Mouse (Mus musculus): ENCODE results near the gene Fmnl1. TPM values are rescaled to one million over a fixed set of nuclear protein-coding genes. Genes with fewer than 3 reads are reported as not detected.

The Fmnl1 gene
- polyA plus RNA-seq, 1 experiment from 2014 or later = 6.3 TPM

DNA sequence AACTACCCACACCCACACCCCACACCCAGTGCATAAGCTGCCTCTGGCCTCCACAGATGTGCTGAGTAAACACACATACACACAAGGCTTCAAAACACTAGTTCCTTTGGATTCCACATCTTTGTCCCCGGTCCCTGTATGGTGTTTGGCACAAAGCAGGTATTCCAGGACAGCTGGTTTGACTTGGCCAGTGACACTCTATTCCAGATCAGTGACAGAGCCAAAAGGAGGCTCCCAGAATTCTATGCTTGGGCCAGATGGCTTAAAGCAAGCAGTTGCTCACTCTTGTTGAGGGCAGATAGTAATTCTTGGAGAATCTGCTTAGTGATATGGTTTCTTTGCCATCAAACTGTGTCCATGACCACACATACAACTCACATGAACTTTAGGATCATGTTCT, 63.5 kb downstream of the Fmnl1 start:
- ATAC-seq = no peak
- H3K4me2 ChIP-seq (ENCODE audit: low read length) = no peak overlapping the region
- peaks cover 25% of the 10 kb centered on the region for H3K36me3 ChIP-seq (ENCODE audit: control insufficient read depth, insufficient read depth, low read length)
- no peak overlapping the region for H3K4me3 ChIP-seq (ENCODE audit: low read depth, low read length)
- no peak overlapping the region for H3K9ac ChIP-seq (ENCODE audit: low read depth, low read length)
- 64% methylated on average over 1 of the region's 1 CpGs for WGBS
- H3K27ac ChIP-seq (ENCODE audit: low read length) = no peak overlapping the region
- H3K9me3 ChIP-seq (replicated peaks; ENCODE audit: control insufficient read depth, low read length, poor library complexity, severe bottlenecking) = no peaks in the 10 kb centered on the region; the same call in 1 of the 2 replicates
- no peaks in the 10 kb centered on the region for H3K4me1 ChIP-seq (ENCODE audit: control insufficient read depth, insufficient read depth, low read length)
- no peaks in the 10 kb centered on the region for H3K27me3 ChIP-seq (ENCODE audit: control insufficient read depth, insufficient read depth, low read depth, low read length)

DNA sequence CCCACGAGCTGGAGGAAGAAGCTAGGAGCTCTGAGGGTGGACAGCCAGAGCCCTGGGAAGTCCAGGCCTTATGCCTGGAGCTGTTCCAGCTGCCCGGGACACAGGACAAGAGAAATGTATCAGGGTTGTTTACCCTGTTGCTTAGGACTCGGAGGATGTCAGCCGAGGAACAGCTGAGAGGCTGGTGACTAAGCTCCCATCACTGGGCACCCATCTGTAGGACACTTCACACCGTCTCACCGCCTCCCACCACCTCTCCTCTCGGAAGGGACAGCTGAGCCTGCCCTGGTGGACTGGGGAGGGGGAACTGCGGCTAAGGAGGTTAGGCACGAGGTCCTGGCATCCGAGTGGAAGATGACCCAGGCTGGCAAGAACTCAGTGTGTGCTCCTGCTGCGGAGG, 64.8 kb downstream of the Fmnl1 start:
- H3K4me2 ChIP-seq (ENCODE audit: low read length) = no peak overlapping the region
- 75% methylated on average over 11 of the region's 11 CpGs for WGBS
- no peak overlapping the region for H3K27ac ChIP-seq (ENCODE audit: low read length)
- no peak overlapping the region for H3K9ac ChIP-seq (ENCODE audit: low read depth, low read length)
- no peak for ATAC-seq
- H3K4me3 ChIP-seq (ENCODE audit: low read depth, low read length) = no peak overlapping the region
- peaks cover 21% of the 10 kb centered on the region for H3K36me3 ChIP-seq (ENCODE audit: control insufficient read depth, insufficient read depth, low read length)
- no peaks in the 10 kb centered on the region for H3K4me1 ChIP-seq (ENCODE audit: control insufficient read depth, insufficient read depth, low read length)
- H3K9me3 ChIP-seq (replicated peaks; ENCODE audit: control insufficient read depth, low read length, poor library complexity, severe bottlenecking) = no peaks in the 10 kb centered on the region
- no peaks in the 10 kb centered on the region for H3K27me3 ChIP-seq (ENCODE audit: control insufficient read depth, insufficient read depth, low read depth, low read length)

DNA sequence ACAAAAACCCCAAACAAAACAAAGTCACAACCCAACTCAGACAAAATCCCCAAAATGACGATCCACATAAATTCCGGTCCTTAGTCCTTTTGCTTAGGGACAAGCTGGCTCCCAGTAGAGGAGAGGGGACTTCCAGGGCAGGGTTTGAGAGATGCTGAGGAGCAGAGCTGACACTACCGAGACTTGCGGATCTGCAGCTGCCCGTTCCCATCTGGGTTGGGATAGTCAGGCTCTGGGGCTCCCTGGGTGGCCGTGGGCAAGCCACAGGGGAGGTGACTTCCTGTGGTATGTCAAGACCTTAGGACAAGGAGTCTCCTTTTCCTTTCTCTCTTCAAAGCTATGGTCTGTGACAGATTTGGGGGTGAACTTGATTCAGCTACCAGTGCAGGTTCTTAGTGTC, 65.5 kb downstream of the Fmnl1 start:
- H3K27me3 ChIP-seq (ENCODE audit: control insufficient read depth, insufficient read depth, low read depth, low read length) = no peaks in the 10 kb centered on the region
- H3K9ac ChIP-seq (ENCODE audit: low read depth, low read length) = no peak overlapping the region; the same call in 1 of the 2 replicates
- H3K4me1 ChIP-seq (ENCODE audit: control insufficient read depth, insufficient read depth, low read length) = no peaks in the 10 kb centered on the region
- ATAC-seq = no peak
- no peak overlapping the region for H3K4me2 ChIP-seq (ENCODE audit: low read length)
- no peak overlapping the region for H3K4me3 ChIP-seq (ENCODE audit: low read depth, low read length)
- H3K36me3 ChIP-seq (ENCODE audit: control insufficient read depth, insufficient read depth, low read length) = peaks cover 23% of the 10 kb centered on the region
- 88% methylated on average over 6 of the region's 6 CpGs for WGBS
- no peaks in the 10 kb centered on the region for H3K9me3 ChIP-seq (replicated peaks; ENCODE audit: control insufficient read depth, low read length, poor library complexity, severe bottlenecking)
- H3K27ac ChIP-seq (ENCODE audit: low read length) = no peak overlapping the region

DNA sequence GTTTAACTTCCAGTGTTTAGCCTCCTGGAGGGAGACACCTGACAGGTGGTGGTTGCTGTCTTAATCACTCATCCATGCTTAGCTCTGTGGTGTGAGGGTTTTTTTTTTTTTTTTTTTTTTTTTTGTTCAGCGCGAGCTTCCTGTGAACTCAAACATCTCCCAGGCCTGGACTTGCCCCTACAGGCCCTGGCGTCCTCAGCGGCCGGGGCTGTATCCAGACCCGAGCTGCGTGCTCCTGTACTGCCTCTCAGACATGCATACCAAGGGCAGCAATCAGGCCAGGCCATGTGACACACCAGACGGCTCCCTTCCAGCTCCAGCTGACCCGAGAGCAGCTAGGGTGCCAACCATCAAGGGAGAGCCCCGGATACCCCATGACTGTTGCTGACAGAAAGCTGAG, 66.0 kb downstream of the Fmnl1 start:
- 84% methylated on average over 10 of the region's 10 CpGs for WGBS
- H3K4me3 ChIP-seq (ENCODE audit: low read depth, low read length) = no peak overlapping the region
- peaks cover 23% of the 10 kb centered on the region for H3K36me3 ChIP-seq (ENCODE audit: control insufficient read depth, insufficient read depth, low read length)
- H3K27me3 ChIP-seq (ENCODE audit: control insufficient read depth, insufficient read depth, low read depth, low read length) = no peaks in the 10 kb centered on the region
- no peaks in the 10 kb centered on the region for H3K9me3 ChIP-seq (replicated peaks; ENCODE audit: control insufficient read depth, low read length, poor library complexity, severe bottlenecking)
- no peak for ATAC-seq
- no peak overlapping the region for H3K27ac ChIP-seq (ENCODE audit: low read length)
- peaks cover 2% of the 10 kb centered on the region; the same call in 1 of the 2 replicates for H3K4me1 ChIP-seq (ENCODE audit: control insufficient read depth, insufficient read depth, low read length)
- H3K4me2 ChIP-seq (ENCODE audit: low read length) = no peak overlapping the region
- H3K9ac ChIP-seq (ENCODE audit: low read depth, low read length) = no peak overlapping the region; the same call in 1 of the 2 replicates

DNA sequence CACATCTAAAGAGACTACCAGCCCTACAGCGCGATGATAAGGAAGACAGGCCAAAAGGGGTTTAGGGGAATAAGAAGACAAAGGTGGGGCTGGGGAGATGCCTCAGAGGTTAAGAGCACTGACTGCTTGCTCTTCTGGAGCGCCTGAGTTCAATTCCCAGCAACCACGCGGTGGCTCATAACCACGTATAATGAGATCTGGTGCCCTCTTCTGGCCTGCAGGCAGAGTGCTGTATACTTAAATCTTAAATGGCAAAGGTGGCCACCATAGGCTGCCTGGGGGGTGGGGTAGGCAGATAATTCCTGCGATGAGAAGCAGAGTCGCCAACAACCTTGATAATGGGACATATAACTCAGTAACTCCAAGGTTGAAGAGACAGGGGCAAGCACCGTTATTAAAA, 66.8 kb downstream of the Fmnl1 start:
- H3K9ac ChIP-seq (ENCODE audit: low read depth, low read length) = no peak overlapping the region
- no peak overlapping the region for H3K4me3 ChIP-seq (ENCODE audit: low read depth, low read length)
- no peak overlapping the region for H3K4me2 ChIP-seq (ENCODE audit: low read length)
- ATAC-seq = no peak
- no peaks in the 10 kb centered on the region for H3K9me3 ChIP-seq (replicated peaks; ENCODE audit: control insufficient read depth, low read length, poor library complexity, severe bottlenecking)
- no peaks in the 10 kb centered on the region for H3K27me3 ChIP-seq (ENCODE audit: control insufficient read depth, insufficient read depth, low read depth, low read length)
- H3K27ac ChIP-seq (ENCODE audit: low read length) = no peak overlapping the region
- H3K36me3 ChIP-seq (ENCODE audit: control insufficient read depth, insufficient read depth, low read length) = peaks cover 23% of the 10 kb centered on the region
- WGBS = 76% methylated on average over 9 of the region's 9 CpGs
- peaks cover 2% of the 10 kb centered on the region; the same call in 1 of the 2 replicates for H3K4me1 ChIP-seq (ENCODE audit: control insufficient read depth, insufficient read depth, low read length)

DNA sequence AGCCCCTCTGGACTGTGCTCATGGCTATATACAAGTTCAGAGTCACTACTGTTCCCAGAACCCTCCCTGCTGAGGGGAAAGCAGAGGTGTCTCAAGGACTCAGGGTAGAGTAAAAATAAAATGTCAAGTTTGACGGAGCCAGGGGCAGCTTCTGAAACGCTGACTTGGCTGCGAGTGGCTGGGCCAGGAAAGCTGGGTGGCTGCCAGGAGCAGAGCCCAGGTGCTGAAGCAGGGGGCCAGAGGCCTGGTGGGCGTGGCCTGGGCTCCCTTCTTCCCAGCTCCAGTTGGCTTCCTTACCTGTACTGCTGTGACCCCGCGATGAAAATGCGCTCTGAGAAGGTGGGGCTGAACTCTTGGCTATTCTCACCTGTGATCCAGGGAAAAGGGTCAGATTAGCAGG, 69.8 kb downstream of the Fmnl1 start:
- Histone ChIP-seq H3K27me3 (ENCODE audit: control insufficient read depth, insufficient read depth, low read depth, low read length) (no peaks in the 10 kb centered on the region), H3K4me3 (ENCODE audit: low read depth, low read length) (no peak overlapping the region), H3K27ac (ENCODE audit: low read length) (no peak overlapping the region), H3K36me3 (ENCODE audit: control insufficient read depth, insufficient read depth, low read length) (peaks cover 23% of the 10 kb centered on the region), H3K9me3 (replicated peaks; ENCODE audit: control insufficient read depth, low read length, poor library complexity, severe bottlenecking) (no peaks in the 10 kb centered on the region), H3K4me2 (ENCODE audit: low read length) (no peak overlapping the region), H3K9ac (ENCODE audit: low read depth, low read length) (no peak overlapping the region), H3K4me1 (ENCODE audit: control insufficient read depth, insufficient read depth, low read length) (peaks cover 2% of the 10 kb centered on the region; the same call in 1 of the 2 replicates)
- WGBS = 52% methylated on average over 7 of the region's 7 CpGs
- no peak for ATAC-seq

DNA sequence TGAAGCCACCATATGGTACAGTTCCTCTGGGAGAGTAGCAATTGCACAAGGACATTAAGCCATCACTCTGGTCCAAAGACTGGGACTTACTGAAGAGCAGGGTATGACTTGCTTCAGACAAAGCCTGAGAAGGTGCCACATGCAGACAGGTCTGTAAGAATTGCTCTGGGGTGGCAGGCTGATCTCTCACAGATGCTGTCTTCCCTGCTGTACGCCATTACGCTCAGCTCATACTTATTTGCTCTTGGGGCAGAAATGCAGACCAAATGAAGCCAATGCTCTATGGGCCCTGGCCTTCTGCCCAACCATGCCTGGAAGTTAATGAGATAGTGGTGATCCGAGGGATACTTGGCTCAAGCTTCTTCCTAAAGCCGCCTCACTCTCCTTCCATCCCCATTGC, 73.9 kb downstream of the Fmnl1 start:
- Histone ChIP-seq H3K9me3 (replicated peaks; ENCODE audit: control insufficient read depth, low read length, poor library complexity, severe bottlenecking) (no peaks in the 10 kb centered on the region), H3K9ac (ENCODE audit: low read depth, low read length) (no peak overlapping the region), H3K27ac (ENCODE audit: low read length) (no peak overlapping the region), H3K36me3 (ENCODE audit: control insufficient read depth, insufficient read depth, low read length) (peaks cover 2% of the 10 kb centered on the region; the same call in 1 of the 2 replicates), H3K4me3 (ENCODE audit: low read depth, low read length) (no peak overlapping the region), H3K4me2 (ENCODE audit: low read length) (no peak overlapping the region), H3K4me1 (ENCODE audit: control insufficient read depth, insufficient read depth, low read length) (peaks cover 23% of the 10 kb centered on the region), H3K27me3 (ENCODE audit: control insufficient read depth, insufficient read depth, low read depth, low read length) (no peaks in the 10 kb centered on the region)
- no peak for ATAC-seq
- WGBS = 79% methylated on average over 4 of the region's 4 CpGs

DNA sequence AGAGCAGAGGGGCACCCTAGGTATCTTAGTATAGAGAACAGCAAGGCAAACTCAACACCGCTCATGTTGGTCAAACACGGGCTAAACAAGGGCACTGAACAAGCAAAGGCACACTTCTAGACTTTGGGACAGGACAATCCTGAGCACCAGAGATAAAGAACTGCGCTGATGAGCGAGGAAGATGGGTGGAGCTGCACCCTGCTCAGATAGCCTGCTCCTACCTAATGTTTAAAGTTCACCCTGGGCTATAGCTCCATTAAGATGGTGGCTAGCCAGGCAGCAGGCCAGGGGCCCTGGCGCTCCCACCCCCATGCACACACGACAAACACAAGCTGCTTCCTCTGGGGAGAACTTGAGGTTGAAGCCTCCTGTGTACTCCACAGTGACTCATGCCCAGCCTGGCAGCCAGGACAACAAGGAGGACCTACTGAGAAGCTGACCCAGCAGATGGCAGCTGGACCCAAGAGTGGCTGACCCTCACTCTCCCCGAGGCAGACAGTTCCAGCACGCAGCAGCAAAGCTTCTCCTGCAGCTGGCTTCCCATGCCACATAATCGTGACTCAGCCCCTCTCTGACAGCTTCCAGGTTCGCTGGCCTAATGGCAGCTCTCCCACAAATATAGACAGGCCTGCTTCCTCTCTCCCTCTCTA, 75.3 kb downstream of the Fmnl1 start:
- no peak overlapping the region for H3K27ac ChIP-seq (ENCODE audit: low read length)
- H3K4me1 ChIP-seq (ENCODE audit: control insufficient read depth, insufficient read depth, low read length) = peaks cover 23% of the 10 kb centered on the region
- no peaks in the 10 kb centered on the region for H3K9me3 ChIP-seq (replicated peaks; ENCODE audit: control insufficient read depth, low read length, poor library complexity, severe bottlenecking)
- no peaks in the 10 kb centered on the region for H3K27me3 ChIP-seq (ENCODE audit: control insufficient read depth, insufficient read depth, low read depth, low read length)
- WGBS = 71% methylated on average over 10 of the region's 10 CpGs
- no peak for ATAC-seq
- H3K36me3 ChIP-seq (ENCODE audit: control insufficient read depth, insufficient read depth, low read length) = no peaks in the 10 kb centered on the region
- H3K9ac ChIP-seq (ENCODE audit: low read depth, low read length) = peak overlapping the region; percentile 14; the same call in 1 of the 2 replicates
- H3K4me3 ChIP-seq (ENCODE audit: low read depth, low read length) = no peak overlapping the region
- no peak overlapping the region for H3K4me2 ChIP-seq (ENCODE audit: low read length)

DNA sequence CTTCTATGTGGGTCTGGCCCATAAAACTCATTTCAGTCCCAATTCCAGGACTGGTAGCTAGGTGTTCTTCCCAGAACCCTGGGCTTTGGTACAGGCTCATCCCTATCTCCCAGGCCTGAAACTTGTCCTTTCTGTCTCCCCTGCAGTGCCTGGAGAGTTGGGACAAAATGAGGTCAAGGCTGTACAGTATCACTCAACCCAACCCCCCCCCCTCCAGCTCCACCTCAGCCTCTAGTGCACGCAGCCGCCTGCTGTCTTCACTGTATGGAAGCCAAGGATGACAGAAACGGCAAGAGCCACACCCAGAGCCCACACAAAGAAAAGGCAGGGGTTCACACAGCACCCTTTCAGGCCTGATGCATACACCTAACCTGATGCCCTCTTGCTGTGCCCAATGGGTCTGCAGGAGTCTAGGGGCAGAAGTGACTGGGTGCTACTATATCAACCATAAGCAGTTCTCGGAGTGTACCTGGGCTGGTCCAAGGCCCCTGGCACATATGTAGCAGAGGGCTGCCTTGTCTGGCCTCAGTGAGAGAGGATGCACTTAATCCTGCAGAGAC, 75.9 kb downstream of the Fmnl1 start:
- no peak overlapping the region for H3K4me2 ChIP-seq (ENCODE audit: low read length)
- H3K36me3 ChIP-seq (ENCODE audit: control insufficient read depth, insufficient read depth, low read length) = no peaks in the 10 kb centered on the region
- 61% methylated on average over 4 of the region's 4 CpGs for WGBS
- H3K9me3 ChIP-seq (replicated peaks; ENCODE audit: control insufficient read depth, low read length, poor library complexity, severe bottlenecking) = no peaks in the 10 kb centered on the region
- peaks cover 22% of the 10 kb centered on the region for H3K4me1 ChIP-seq (ENCODE audit: control insufficient read depth, insufficient read depth, low read length)
- peak overlapping the region; percentile 14; the same call in 1 of the 2 replicates for H3K9ac ChIP-seq (ENCODE audit: low read depth, low read length)
- H3K4me3 ChIP-seq (ENCODE audit: low read depth, low read length) = no peak overlapping the region
- H3K27ac ChIP-seq (ENCODE audit: low read length) = no peak overlapping the region
- ATAC-seq = no peak
- H3K27me3 ChIP-seq (ENCODE audit: control insufficient read depth, insufficient read depth, low read depth, low read length) = no peaks in the 10 kb centered on the region
